Mouse (Mus musculus): ENCODE measurements around the gene Foxp3.

DNA sequence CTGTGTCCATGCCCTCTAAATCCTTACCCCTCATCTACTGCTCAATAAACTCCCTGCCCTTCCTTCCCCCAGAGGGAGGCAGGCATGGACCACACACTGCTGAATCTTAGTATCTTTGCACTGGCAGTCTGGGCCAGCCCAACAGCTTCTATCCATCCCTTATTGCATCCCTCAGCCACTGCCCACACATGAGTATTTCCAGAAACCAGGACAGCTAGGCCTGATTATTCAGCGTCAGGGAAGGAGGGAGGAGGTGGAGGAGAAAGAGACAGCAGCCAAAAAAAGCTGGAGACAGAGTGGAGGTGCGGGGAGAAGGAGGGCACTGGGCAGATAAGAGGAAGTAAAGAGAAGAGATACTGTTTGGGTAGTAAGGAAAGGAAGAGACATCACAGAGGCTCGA is 61.7 kb downstream of the Foxp3 start:
- TF ChIP-seq CTCF (IDR thresholded peaks at IDR 0.05; ENCODE audit: insufficient read depth, low read length) (no peak), POLR2A (IDR thresholded peaks at IDR 0.05; ENCODE audit: borderline replicate concordance, extremely low read depth, low read depth, low read length) (no peak)

All from lung, adult 2 months (tissue).